Mouse (Mus musculus) CD8-positive naive resting alpha-beta T cell, adult 2 months (primary cell): ENCODE results near the gene Mcm2.

ENCODE experiments used
- DNase-seq, 2 experiments: peaks; one replicate each; pipeline ENCODE4 v3.0.0; 2022; ENCODE audit warnings: low read depth in 2 of 2, low spot score in 2 of 2

Gene Mcm2

GRCm38 (mm10) chr6:88898534-88899048, at the start of gene Mcm2:
TSS of gene Mcm2 (minus strand) at chr6:88898780.
- DNase-seq: peak; percentile 93 to 97

GRCm38 (mm10) chr6:88947771-88948170, 49.2 kb upstream of the Mcm2 start:
- DNase-seq: no peak

- no peak for DNase-seq
These were observed 47.9 kb upstream of the Mcm2 start for GRCm38 (mm10) chr6:88946442-88946841.

GRCm38 (mm10) chr6:88943666-88944065, 45.1 kb upstream of the Mcm2 start:
- no peak for DNase-seq

GRCm38 (mm10) chr6:88942595-88942994, 44.0 kb upstream of the Mcm2 start:
- no peak for DNase-seq

GRCm38 (mm10) chr6:88941628-88942027, 43.0 kb upstream of the Mcm2 start:
- DNase-seq: no peak

- no peak for DNase-seq
These were observed 41.7 kb upstream of the Mcm2 start for GRCm38 (mm10) chr6:88940090-88940916.

- DNase-seq: peak; percentile 41 to 49
These were observed 40.9 kb upstream of the Mcm2 start for GRCm38 (mm10) chr6:88939281-88940089.

GRCm38 (mm10) chr6:88938664-88939055, 40.1 kb upstream of the Mcm2 start:
- DNase-seq: no peak

- DNase-seq: no peak
These were observed 39.5 kb upstream of the Mcm2 start for GRCm38 (mm10) chr6:88937971-88938663.

- DNase-seq: no peak
These were observed 38.6 kb upstream of the Mcm2 start for GRCm38 (mm10) chr6:88937214-88937549.

- no peak for DNase-seq
These were observed 38.0 kb upstream of the Mcm2 start for GRCm38 (mm10) chr6:88936342-88937213.

- peak in 1 of 2 experiments; percentile 25 for DNase-seq
These were observed 37.2 kb upstream of the Mcm2 start for GRCm38 (mm10) chr6:88935735-88936276.

- no peak for DNase-seq
These were observed 36.2 kb upstream of the Mcm2 start for GRCm38 (mm10) chr6:88934816-88935215.

GRCm38 (mm10) chr6:88934132-88934531, 35.6 kb upstream of the Mcm2 start:
- no peak for DNase-seq

GRCm38 (mm10) chr6:88931449-88931848, 32.9 kb upstream of the Mcm2 start:
- DNase-seq: no peak

GRCm38 (mm10) chr6:88930049-88930448, 31.5 kb upstream of the Mcm2 start:
- no peak for DNase-seq

GRCm38 (mm10) chr6:88929451-88929850, 30.9 kb upstream of the Mcm2 start:
- DNase-seq: no peak

- no peak for DNase-seq
These were observed 30.0 kb upstream of the Mcm2 start for GRCm38 (mm10) chr6:88928576-88928975.

- DNase-seq: no peak
These were observed 29.4 kb upstream of the Mcm2 start for GRCm38 (mm10) chr6:88928026-88928425.
